Mouse (Mus musculus) heart, adult 11 months (tissue): ENCODE measurements at regions not wholly inside any gene's neighbourhood (a gene's known extent, or its start where the extent isn't known, plus 50 kb on each side); places are given as distances from the start of the nearest gene placed in this dataset.

Source experiments
- DNase-seq: peaks from one replicate; pipeline ENCODE4 v3.0.0; 2022

- DNase-seq = peak; percentile 85
Measured at GRCm38 (mm10) chr3:133876439-133877072, 331.6 kb upstream of the Tet2 start.

- no peak for DNase-seq
Measured at GRCm38 (mm10) chr3:133877310-133877709, 332.4 kb upstream of the Tet2 start.

- peak; percentile 4 for DNase-seq
Measured at GRCm38 (mm10) chr3:133880626-133881025, 335.7 kb upstream of the Tet2 start.

- peak; percentile 85 for DNase-seq
Measured at GRCm38 (mm10) chr3:133901931-133902330, 334.4 kb upstream of the Cxxc4 start.

- DNase-seq = no peak
Measured at GRCm38 (mm10) chr3:133922200-133922599, 314.1 kb upstream of the Cxxc4 start.

GRCm38 (mm10) chr3:133965322-133965721 is 271.0 kb upstream of the Cxxc4 start:
- DNase-seq = no peak

DNA sequence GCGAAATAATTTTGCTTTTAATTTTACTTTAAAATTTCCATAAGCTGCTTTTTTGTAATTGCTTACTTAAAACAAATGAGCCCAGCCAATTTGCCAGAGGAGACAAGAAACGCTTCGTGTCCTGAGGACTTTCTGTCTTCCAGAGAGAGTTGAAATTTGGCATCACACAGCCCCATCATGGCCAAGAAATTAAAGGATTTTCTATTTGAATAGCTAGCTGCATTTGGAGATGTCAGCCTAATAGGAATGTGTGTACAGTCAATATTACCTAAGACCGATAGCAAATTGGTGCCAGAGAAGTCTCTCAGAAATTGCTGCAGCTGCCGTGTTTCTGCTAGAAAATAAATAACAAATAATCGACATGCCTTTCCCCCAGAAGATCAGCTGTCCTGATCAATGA is 268.1 kb upstream of the Cxxc4 start:
- no peak for DNase-seq

GRCm38 (mm10) chr3:133972774-133973173 is 263.5 kb upstream of the Cxxc4 start:
- DNase-seq = no peak

- no peak for DNase-seq
Measured at GRCm38 (mm10) chr3:133987681-133988080, 248.6 kb upstream of the Cxxc4 start.

DNA sequence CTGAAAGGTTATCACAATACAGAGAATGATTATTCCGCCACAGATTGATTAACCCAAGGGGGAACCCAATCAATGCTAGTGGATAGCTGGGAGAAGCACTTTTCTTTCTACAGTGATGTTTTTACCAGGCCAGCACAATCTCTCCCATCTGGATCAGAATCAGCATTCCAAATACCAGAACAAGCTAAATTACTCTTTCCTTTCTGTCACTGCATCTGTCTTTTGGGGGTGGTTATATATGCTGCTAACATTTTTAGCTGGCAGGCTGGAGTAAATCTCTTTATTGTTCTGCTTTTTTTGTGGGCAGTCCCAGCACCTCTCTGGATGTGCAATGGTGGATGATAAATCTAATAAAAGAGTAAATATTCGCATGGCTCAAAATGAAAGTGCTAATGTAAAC is 242.3 kb upstream of the Cxxc4 start:
- DNase-seq = no peak

- peak; percentile 33 for DNase-seq
Measured at GRCm38 (mm10) chr3:133999965-134000364, 236.3 kb upstream of the Cxxc4 start.

GRCm38 (mm10) chr3:134000595-134000994 is 235.7 kb upstream of the Cxxc4 start:
- peak; percentile 16 for DNase-seq

DNA sequence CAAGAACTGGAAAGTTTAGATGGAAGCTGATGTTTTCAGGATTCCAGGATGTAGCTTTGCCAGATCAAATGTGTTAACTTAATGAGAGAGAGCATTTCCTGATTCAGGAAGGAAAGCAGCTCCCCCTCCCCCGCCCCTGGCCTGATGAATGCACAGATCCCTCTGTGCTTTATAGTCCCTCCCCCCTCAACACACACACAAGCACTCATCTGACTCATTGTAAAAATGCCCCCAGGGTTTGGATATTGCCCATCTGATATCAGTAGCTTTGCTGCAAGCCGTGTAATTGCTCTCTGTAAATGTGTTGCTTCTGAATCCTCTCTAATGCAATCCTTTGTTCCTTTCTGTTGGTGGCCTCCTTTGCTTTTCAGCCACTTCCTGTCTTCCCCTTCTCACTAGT is 221.5 kb upstream of the Cxxc4 start:
- peak; percentile 34 for DNase-seq

DNA sequence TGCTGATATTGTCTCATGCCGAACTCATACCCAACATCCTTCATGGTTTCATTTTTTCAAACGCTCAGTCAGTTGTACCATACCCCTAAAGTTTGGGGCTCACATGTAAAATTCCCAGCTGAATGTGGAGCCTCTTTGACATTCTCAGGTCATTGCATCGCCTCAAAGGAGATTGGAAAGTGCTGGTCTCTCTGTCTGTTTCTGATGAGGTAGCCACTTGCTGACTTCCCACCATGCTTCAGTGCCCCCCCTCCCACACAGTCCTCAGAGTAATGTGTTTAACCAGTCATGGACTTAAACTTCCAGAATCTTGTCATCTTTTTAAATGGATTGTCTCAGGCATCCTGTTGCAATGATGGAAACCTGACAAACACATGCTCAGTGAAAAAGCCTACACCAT is 220.9 kb upstream of the Cxxc4 start:
- DNase-seq = peak; percentile 22

- no peak for DNase-seq
Measured at GRCm38 (mm10) chr3:134033862-134034261, 202.4 kb upstream of the Cxxc4 start.

DNA sequence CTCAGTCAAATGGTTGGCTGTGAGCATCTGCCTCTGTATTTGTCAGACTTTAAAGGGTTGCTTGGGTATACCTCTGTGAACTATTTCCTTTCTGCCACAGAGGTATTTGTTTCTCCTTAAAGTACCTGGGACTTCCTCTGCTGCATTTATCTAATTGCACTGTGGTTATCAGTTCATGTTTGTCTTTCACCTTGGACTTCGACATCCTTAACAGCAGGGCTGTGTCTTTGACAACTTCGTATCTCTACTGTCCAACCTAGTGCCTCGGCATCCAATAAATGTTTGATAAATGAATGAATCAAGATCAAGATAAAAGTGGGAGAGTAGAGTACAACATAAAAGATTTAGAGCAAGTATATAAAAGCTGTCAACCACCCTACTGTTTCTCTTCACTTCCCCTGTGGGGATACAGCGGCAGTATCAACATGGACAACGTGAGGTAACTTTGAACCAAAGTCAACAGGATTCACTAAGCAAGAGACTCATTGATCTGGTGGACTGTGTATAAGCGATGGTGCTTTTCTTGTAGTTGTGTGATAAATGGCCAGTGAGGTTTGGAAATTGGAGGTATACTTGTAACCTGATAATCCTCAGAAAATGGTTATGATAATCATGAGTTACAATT is 199.9 kb upstream of the Cxxc4 start:
- no peak for DNase-seq

- DNase-seq = no peak
Measured at GRCm38 (mm10) chr3:134050649-134051048, 185.6 kb upstream of the Cxxc4 start.

DNA sequence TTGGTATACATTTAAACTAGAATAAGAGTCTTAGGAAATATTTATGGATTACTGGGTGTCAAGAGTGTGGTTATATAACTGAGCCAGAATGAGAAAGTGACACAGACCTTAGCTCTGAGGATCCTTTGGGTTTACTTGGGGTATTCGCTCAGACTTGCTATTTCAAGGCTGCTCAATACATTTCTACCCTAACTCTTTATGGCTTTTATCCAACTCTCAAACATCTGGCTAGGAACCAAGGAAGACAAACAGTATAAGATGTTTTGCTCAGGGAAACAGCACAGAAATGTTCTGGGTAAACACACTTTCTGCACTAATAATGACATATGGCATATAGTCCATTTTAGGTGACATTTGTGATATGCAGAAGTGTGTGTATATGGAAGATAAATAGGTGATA is 153.8 kb upstream of the Cxxc4 start:
- DNase-seq = no peak

- DNase-seq = no peak
Measured at GRCm38 (mm10) chr3:134099471-134100125, 136.7 kb upstream of the Cxxc4 start.

- no peak for DNase-seq
Measured at GRCm38 (mm10) chr3:134102151-134102738, 134.0 kb upstream of the Cxxc4 start.

DNA sequence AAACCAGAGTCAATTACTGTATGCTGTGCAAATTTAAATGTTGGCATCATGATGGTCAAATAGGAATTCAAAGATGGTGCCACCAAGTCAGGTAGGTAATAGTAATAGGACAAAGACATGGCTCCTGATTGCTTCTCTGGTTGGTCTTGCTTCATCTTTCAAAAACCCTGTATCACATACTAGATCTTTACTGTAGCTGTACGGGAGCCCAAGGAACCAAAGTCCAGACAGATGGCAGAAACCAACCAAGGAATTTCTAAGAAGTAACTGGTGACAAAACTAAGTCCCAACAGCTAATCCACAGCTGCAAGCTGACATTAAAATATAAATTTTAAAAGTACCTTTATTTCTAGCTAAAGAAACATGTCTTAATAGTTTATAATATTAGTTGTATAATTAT is 131.7 kb upstream of the Cxxc4 start:
- no peak for DNase-seq

DNA sequence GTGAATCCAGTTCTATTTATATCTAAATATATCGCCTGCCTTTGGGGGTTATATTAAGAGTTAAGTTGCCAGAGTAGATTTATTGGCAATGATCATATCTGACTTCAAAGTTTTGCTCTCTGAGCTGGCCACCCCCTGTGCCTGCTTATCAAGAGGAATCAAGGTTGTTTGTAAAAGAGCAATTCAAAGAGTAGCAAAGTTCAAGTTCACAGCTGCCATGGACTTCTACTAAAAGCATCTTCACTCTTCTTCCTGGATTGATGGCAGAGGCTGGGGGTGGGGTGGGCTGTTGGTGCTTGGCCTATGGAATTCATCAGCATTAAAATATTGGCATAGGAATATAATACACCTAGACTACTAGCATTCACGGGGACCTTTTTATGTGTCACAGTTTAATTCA is 131.2 kb upstream of the Cxxc4 start:
- no peak for DNase-seq

GRCm38 (mm10) chr3:134105567-134105966 is 130.7 kb upstream of the Cxxc4 start:
- DNase-seq = no peak

DNA sequence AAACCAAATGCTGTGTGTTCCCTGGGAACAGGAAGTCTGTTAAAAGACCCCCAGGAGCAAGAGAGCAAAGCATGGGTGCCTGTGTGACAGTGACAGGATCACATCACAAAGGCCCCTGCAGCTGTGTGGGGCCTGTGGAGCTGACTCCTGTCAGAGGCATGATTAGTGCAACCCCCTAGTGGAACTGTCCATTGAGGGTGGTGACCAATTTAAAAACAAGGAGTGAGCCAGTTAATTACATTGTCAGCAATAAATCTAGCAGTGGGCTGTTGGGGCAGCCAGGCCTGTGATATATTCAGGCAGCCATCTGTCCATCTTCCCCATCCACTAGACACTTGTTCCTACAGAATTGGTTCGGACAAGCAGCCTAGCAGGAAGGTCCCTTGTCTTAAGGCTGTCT is 121.8 kb upstream of the Cxxc4 start:
- DNase-seq = no peak
